Mouse (Mus musculus): ENCODE data around the gene Fgl2. TPM values are rescaled to one million over a fixed set of nuclear protein-coding genes. Genes with fewer than 3 reads are reported as not detected.

Fgl2 gene
- polyA plus RNA-seq, 1 experiment from 2014 or later: 2.5 TPM

GRCm38 (mm10) chr5:21381986-21382385 is 9.5 kb downstream of the Fgl2 start:
- Histone ChIP-seq H3K9me3 (ENCODE audit: control insufficient read depth, low read length) (no peaks in the 10 kb centered on the region), H3K4me3 (ENCODE audit: low read depth, low read length) (no peak overlapping the region), H3K27ac (ENCODE audit: low read depth, low read length) (no peak overlapping the region), H3K4me1 (ENCODE audit: control insufficient read depth, insufficient read depth, low read length) (no peaks in the 10 kb centered on the region), H3K27me3 (ENCODE audit: control insufficient read depth, insufficient read depth, low read length) (no peaks in the 10 kb centered on the region), H3K36me3 (ENCODE audit: control insufficient read depth, insufficient read depth, low read length) (no peaks in the 10 kb centered on the region), H3K4me2 (no peak overlapping the region), H3K9ac (ENCODE audit: low read length) (no peak overlapping the region)
- no peak for DNase-seq (ENCODE audit: low spot score, missing footprints)
- 75% methylated on average over 6 of the region's 6 CpGs for WGBS
- ATAC-seq (ENCODE audit: low FRiP score): no peak

DNA sequence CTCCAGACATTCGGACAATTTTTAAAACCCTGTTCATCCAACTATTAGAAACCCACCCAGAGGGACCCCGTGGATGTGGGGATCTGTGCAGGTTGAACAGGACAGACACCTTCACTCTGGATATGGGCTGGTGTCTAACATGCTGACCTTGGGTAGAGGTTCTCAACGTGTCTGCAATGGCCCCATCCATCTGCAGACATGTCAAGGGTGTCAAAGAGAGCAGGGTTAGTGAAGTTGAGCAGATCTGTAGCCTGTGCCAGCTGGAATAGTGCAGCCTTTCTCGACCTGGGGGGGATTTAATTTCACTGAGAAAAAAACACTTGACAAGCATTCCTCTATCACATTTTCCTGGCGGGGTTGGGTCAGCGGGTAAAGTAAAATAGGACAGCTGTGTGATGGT is 10.2 kb downstream of the Fgl2 start:
- no peaks in the 10 kb centered on the region for H3K9me3 ChIP-seq (ENCODE audit: control insufficient read depth, low read length)
- no peak overlapping the region for H3K4me2 ChIP-seq
- no peaks in the 10 kb centered on the region for H3K27me3 ChIP-seq (ENCODE audit: control insufficient read depth, insufficient read depth, low read length)
- H3K9ac ChIP-seq (ENCODE audit: low read length): no peak overlapping the region
- H3K36me3 ChIP-seq (ENCODE audit: control insufficient read depth, insufficient read depth, low read length): no peaks in the 10 kb centered on the region
- H3K27ac ChIP-seq (ENCODE audit: low read depth, low read length): no peak overlapping the region
- DNase-seq (ENCODE audit: low spot score, missing footprints): no peak
- 0 out of 2 replicates have a peak, but pooled peaks have one; percentile 5 for ATAC-seq (ENCODE audit: low FRiP score)
- no peaks in the 10 kb centered on the region for H3K4me1 ChIP-seq (ENCODE audit: control insufficient read depth, insufficient read depth, low read length)
- 81% methylated on average over 6 of the region's 6 CpGs for WGBS
- no peak overlapping the region for H3K4me3 ChIP-seq (ENCODE audit: low read depth, low read length)

DNA sequence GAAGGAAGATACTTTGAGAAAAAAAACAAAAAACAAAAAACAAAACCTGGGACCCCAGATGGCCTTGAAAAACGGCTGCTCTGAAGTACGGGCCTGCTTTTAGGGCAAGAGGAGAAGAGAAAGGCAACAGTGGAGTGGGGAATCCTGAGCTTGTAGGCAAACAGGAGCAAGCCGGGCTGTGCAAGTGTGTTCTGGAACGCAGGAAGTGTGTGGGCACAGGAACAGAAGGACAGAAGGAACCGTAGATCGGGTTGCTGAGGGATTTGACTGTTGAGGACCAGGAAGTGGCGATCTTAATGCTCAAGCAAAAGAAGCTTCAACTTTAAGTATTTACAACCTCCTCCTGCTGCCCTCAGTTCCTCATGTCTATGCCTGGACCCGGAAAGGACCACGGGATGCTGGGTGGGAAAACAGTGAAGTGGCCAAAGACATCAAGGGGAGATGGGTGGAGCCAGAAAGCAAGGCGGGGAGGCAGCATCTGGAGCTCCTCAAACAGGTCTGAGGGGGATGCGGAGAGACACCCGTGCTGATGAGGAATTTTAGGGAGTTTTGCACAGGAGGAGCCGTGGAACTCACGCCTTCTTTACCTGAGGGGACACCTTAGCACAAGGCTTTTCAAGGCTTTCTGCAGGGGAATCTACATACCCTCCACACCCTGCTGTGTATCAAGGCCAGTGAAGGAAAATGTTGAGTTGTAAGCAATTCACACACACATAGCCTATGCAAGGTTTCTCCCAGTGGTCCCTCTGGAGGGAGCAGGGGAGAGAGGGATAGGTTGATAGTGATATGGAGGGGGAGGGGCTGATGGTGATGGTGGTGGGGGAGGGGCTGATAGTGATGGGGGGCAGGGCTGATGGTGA is 11.2 kb downstream of the Fgl2 start:
- H3K27me3 ChIP-seq (ENCODE audit: control insufficient read depth, insufficient read depth, low read length): no peaks in the 10 kb centered on the region
- ATAC-seq (ENCODE audit: low FRiP score): no peak
- no peak overlapping the region for H3K4me3 ChIP-seq (ENCODE audit: low read depth, low read length)
- WGBS: 43% methylated on average over 14 of the region's 14 CpGs
- H3K27ac ChIP-seq (ENCODE audit: low read depth, low read length): no peak overlapping the region
- H3K36me3 ChIP-seq (ENCODE audit: control insufficient read depth, insufficient read depth, low read length): no peaks in the 10 kb centered on the region
- H3K4me2 ChIP-seq: no peak overlapping the region
- H3K9me3 ChIP-seq (ENCODE audit: control insufficient read depth, low read length): no peaks in the 10 kb centered on the region
- no peak overlapping the region for H3K9ac ChIP-seq (ENCODE audit: low read length)
- H3K4me1 ChIP-seq (ENCODE audit: control insufficient read depth, insufficient read depth, low read length): no peaks in the 10 kb centered on the region
- DNase-seq (ENCODE audit: low spot score, missing footprints): no peak

DNA sequence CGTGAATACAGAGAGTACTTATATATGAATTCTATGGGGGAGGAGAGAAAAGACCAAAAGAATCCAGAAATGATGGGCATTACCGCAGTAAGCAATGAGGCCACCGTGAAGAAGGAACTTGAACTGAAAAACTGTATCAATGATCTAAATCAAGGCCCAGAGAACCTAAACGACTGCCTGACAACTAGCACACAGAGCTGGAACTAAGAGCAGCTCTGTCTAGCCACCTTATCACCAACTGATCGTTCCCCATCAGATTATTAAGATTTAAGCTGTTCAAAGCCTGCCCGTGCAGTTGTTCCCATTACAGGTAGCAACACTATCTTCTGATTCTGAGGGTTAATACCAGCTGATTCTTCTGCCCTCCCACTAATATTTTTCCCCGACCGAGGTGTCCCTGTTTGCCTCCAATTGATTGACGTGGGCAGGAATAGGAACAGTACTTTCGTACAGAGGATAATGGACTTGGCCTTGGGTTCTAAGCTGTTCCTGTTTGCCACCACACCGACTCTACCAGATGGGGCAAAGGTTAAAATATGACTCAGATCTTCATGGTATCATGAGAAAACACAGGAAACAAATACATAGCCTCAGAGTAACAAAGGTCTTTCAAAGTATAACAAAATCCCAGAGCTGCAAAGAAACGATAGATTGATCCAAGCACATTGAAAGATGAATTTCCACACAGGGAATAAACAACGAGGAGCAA is 12.0 kb downstream of the Fgl2 start:
- ATAC-seq (ENCODE audit: low FRiP score): no peak
- 86% methylated on average over 13 of the region's 13 CpGs for WGBS

DNA sequence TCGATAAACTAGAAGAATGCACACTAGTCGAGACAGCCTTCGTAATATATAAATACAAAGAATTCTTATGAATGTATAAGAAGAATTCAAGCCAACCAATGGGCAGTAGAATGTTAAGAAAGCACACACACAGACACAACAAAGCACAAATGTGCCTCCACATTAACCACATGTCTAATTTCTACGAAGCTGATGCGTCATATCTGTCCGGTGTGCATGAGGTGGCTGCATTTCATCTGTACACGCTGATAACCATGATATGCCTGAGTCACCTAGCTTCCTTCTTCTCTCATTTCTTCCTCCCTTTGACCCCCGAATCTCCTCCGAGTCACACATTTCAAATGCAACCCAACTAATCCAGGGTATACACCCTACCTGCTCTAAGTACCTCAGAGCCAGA is 12.5 kb downstream of the Fgl2 start:
- no peaks in the 10 kb centered on the region for H3K9me3 ChIP-seq (ENCODE audit: control insufficient read depth, low read length)
- H3K27me3 ChIP-seq (ENCODE audit: control insufficient read depth, insufficient read depth, low read length): no peaks in the 10 kb centered on the region
- H3K36me3 ChIP-seq (ENCODE audit: control insufficient read depth, insufficient read depth, low read length): no peaks in the 10 kb centered on the region
- 94% methylated on average over 9 of the region's 9 CpGs for WGBS
- no peak for ATAC-seq (ENCODE audit: low FRiP score)
- no peak overlapping the region for H3K4me3 ChIP-seq (ENCODE audit: low read depth, low read length)
- DNase-seq (ENCODE audit: low spot score, missing footprints): no peak
- H3K4me1 ChIP-seq (ENCODE audit: control insufficient read depth, insufficient read depth, low read length): no peaks in the 10 kb centered on the region
- no peak overlapping the region for H3K27ac ChIP-seq (ENCODE audit: low read depth, low read length)
- no peak overlapping the region for H3K9ac ChIP-seq (ENCODE audit: low read length)
- no peak overlapping the region for H3K4me2 ChIP-seq

More for the DNA sequence above, 12.0 kb downstream of the Fgl2 start:
- no peak overlapping the region for H3K27ac ChIP-seq (ENCODE audit: low read depth, low read length)
- H3K9me3 ChIP-seq (ENCODE audit: control insufficient read depth, low read length): no peaks in the 10 kb centered on the region
- H3K27me3 ChIP-seq (ENCODE audit: control insufficient read depth, insufficient read depth, low read length): no peaks in the 10 kb centered on the region
- H3K36me3 ChIP-seq (ENCODE audit: control insufficient read depth, insufficient read depth, low read length): no peaks in the 10 kb centered on the region
- DNase-seq (ENCODE audit: low spot score, missing footprints): no peak
- H3K4me3 ChIP-seq (ENCODE audit: low read depth, low read length): no peak overlapping the region
- no peak overlapping the region for H3K9ac ChIP-seq (ENCODE audit: low read length)
- no peaks in the 10 kb centered on the region for H3K4me1 ChIP-seq (ENCODE audit: control insufficient read depth, insufficient read depth, low read length)
- no peak overlapping the region for H3K4me2 ChIP-seq

GRCm38 (mm10) chr5:21386432-21386831 is 14.0 kb downstream of the Fgl2 start:
- Histone ChIP-seq H3K36me3 (ENCODE audit: control insufficient read depth, insufficient read depth, low read length) (no peaks in the 10 kb centered on the region), H3K27me3 (ENCODE audit: control insufficient read depth, insufficient read depth, low read length) (no peaks in the 10 kb centered on the region), H3K27ac (ENCODE audit: low read depth, low read length) (no peak overlapping the region), H3K4me1 (ENCODE audit: control insufficient read depth, insufficient read depth, low read length) (no peaks in the 10 kb centered on the region), H3K4me2 (no peak overlapping the region), H3K9me3 (ENCODE audit: control insufficient read depth, low read length) (no peaks in the 10 kb centered on the region), H3K9ac (ENCODE audit: low read length) (no peak overlapping the region), H3K4me3 (ENCODE audit: low read depth, low read length) (no peak overlapping the region)
- ATAC-seq (ENCODE audit: low FRiP score) (no peak), DNase-seq (ENCODE audit: low spot score, missing footprints) (no peak)
- 90% methylated on average over 4 of the region's 4 CpGs for WGBS

DNA sequence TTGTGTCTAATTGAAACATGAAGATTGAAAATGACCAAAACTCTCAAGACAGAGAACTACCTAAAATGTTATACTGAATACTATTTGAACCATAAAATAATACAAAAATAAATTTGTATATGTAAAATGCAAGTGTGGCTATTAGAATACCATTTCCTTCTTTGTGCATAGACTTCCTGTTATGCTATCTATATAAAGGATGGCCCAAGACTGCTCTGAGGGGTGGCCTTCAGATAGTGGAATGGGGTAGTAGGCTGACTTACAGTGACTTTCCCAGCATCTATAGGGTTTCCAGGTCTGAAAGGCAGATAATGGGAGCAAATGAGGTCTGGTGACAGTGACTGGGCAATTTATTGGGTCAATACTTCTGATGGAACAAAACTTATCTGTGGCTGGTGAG is 14.9 kb downstream of the Fgl2 start:
- Histone ChIP-seq H3K4me1 (ENCODE audit: control insufficient read depth, insufficient read depth, low read length) (no peaks in the 10 kb centered on the region), H3K36me3 (ENCODE audit: control insufficient read depth, insufficient read depth, low read length) (no peaks in the 10 kb centered on the region), H3K27me3 (ENCODE audit: control insufficient read depth, insufficient read depth, low read length) (no peaks in the 10 kb centered on the region), H3K27ac (ENCODE audit: low read depth, low read length) (no peak overlapping the region), H3K4me3 (ENCODE audit: low read depth, low read length) (no peak overlapping the region), H3K9me3 (ENCODE audit: control insufficient read depth, low read length) (no peaks in the 10 kb centered on the region), H3K4me2 (no peak overlapping the region), H3K9ac (ENCODE audit: low read length) (no peak overlapping the region)
- DNase-seq (ENCODE audit: low spot score, missing footprints): no peak
- no peak for ATAC-seq (ENCODE audit: low FRiP score)

DNA sequence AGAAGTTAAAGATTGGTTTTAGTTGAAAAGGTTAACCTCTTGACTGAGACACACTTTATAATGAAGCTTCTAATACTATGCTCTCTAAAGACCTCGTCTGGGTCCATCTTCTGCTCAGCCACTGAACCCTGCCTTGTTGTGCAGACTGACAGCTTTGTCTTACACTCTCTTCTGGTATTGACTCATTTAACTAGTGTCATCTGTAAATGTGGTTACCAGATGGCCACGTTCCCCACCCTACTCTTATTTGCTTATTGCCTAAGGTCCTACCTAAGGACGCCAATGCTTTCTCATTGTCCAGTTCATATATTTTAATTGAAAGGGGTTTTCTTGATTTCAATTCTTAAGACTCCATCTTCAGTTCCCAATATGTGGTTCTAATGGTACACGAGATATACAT is 16.4 kb downstream of the Fgl2 start:
- DNase-seq (ENCODE audit: low spot score, missing footprints) (no peak), ATAC-seq (ENCODE audit: low FRiP score) (no peak)
- no peak overlapping the region for H3K4me3 ChIP-seq (ENCODE audit: low read depth, low read length)
- no peaks in the 10 kb centered on the region for H3K36me3 ChIP-seq (ENCODE audit: control insufficient read depth, insufficient read depth, low read length)
- H3K27me3 ChIP-seq (ENCODE audit: control insufficient read depth, insufficient read depth, low read length): no peaks in the 10 kb centered on the region
- H3K9me3 ChIP-seq (ENCODE audit: control insufficient read depth, low read length): no peaks in the 10 kb centered on the region
- H3K9ac ChIP-seq (ENCODE audit: low read length): no peak overlapping the region
- no peak overlapping the region for H3K4me2 ChIP-seq
- WGBS: 83% methylated on average over 4 of the region's 4 CpGs
- H3K4me1 ChIP-seq (ENCODE audit: control insufficient read depth, insufficient read depth, low read length): no peaks in the 10 kb centered on the region
- no peak overlapping the region for H3K27ac ChIP-seq (ENCODE audit: low read depth, low read length)

GRCm38 (mm10) chr5:21391616-21392384 is 19.4 kb downstream of the Fgl2 start:
- H3K36me3 ChIP-seq (ENCODE audit: control insufficient read depth, insufficient read depth, low read length): no peaks in the 10 kb centered on the region
- no peaks in the 10 kb centered on the region for H3K27me3 ChIP-seq (ENCODE audit: control insufficient read depth, insufficient read depth, low read length)
- H3K4me3 ChIP-seq (ENCODE audit: low read depth, low read length): no peak overlapping the region
- H3K4me1 ChIP-seq (ENCODE audit: control insufficient read depth, insufficient read depth, low read length): no peaks in the 10 kb centered on the region
- H3K4me2 ChIP-seq: no peak overlapping the region
- no peak for DNase-seq (ENCODE audit: low spot score, missing footprints)
- ATAC-seq (ENCODE audit: low FRiP score): no peak
- no peak overlapping the region for H3K9ac ChIP-seq (ENCODE audit: low read length)
- 71% methylated on average over 12 of the region's 13 CpGs for WGBS
- no peaks in the 10 kb centered on the region for H3K9me3 ChIP-seq (ENCODE audit: control insufficient read depth, low read length)
- no peak overlapping the region for H3K27ac ChIP-seq (ENCODE audit: low read depth, low read length)
